Mouse (Mus musculus): ENCODE data around the gene Erc2.

- no peak for TF ChIP-seq EP300 (IDR thresholded peaks at IDR 0.05; ENCODE audit: low read depth)
- no peak for TF ChIP-seq CTCF (IDR thresholded peaks at IDR 0.05; ENCODE audit: low read depth)
These were observed 821.2 kb downstream of the Erc2 start for GRCm38 (mm10) chr14:28443254-28443944.

All from liver, postnatal 0 days (tissue).